Mouse (Mus musculus): Measurements from ENCODE around the gene Olfr490. TPM values are rescaled to one million over a fixed set of nuclear protein-coding genes. Genes with fewer than 3 reads are reported as not detected.

The Olfr490 gene
- not detected for total RNA-seq (2021)

- no peak for DNase-seq (ENCODE audit: low spot score)
- intact Hi-C loops (cut with DNase I), result no loop called here
Measured at GRCm38 (mm10) chr7:108288834-108289233, at the start of gene Olfr490. TSS of gene Olfr490 (minus strand) at chr7:108288934.

- DNase-seq (ENCODE audit: low spot score), result no peak
- intact Hi-C loops (cut with DNase I), result no loop called here
Measured at GRCm38 (mm10) chr7:108323574-108323973, 34.8 kb upstream of the Olfr490 start, which contains the start of gene Olfr492. TSS of gene Olfr492 (minus strand) at chr7:108323674.

- intact Hi-C loops (cut with DNase I), result no loop called here
- DNase-seq (ENCODE audit: low spot score), result no peak
Measured at GRCm38 (mm10) chr7:108313151-108313550, 24.4 kb upstream of the Olfr490 start, which contains the start of gene Olfr491. TSS of gene Olfr491 (plus strand) at chr7:108313451.

- intact Hi-C loops (cut with DNase I), result no loop called here
- no peak for DNase-seq (ENCODE audit: low spot score)
Measured at GRCm38 (mm10) chr7:108258247-108258646, 30.5 kb downstream of the Olfr490 start, which contains the start of gene Olfr488. TSS of gene Olfr488 (minus strand) at chr7:108258347.

Other genes starting within 250 kb of the Olfr490 start
- not detected for gene Olfr479, start 238.2 kb downstream of the Olfr490 start, total RNA-seq (2021)
- not detected for gene Olfr480, start 221.6 kb downstream of the Olfr490 start, total RNA-seq (2021)
- not detected for gene Olfr481, start 209.1 kb downstream of the Olfr490 start, total RNA-seq (2021)
- gene Olfr482, start 191.3 kb downstream of the Olfr490 start, total RNA-seq (2021), result under 1 TPM; 0.59 to 0.94 TPM
- not detected for gene Olfr483, start 188.1 kb downstream of the Olfr490 start, total RNA-seq (2021)
- gene Olfr484, start 161.5 kb downstream of the Olfr490 start, total RNA-seq (2021), result not detected
- gene Olfr485, start 129.1 kb downstream of the Olfr490 start, total RNA-seq (2021), result not detected
- not detected for gene Olfr486, start 116.2 kb downstream of the Olfr490 start, total RNA-seq (2021)
- not detected for gene Olfr487, start 74.3 kb downstream of the Olfr490 start, total RNA-seq (2021)
- gene Olfr488, start 30.6 kb downstream of the Olfr490 start, total RNA-seq (2021), result not detected
- not detected for gene Olfr491, start 24.5 kb upstream of the Olfr490 start, total RNA-seq (2021)
- not detected for gene Olfr492, start 34.7 kb upstream of the Olfr490 start, total RNA-seq (2021)
- gene Olfr493, start 58.0 kb upstream of the Olfr490 start, total RNA-seq (2021), result not detected
- gene Olfr494, start 76.4 kb upstream of the Olfr490 start, total RNA-seq (2021), result not detected
- not detected for gene Olfr495, start 104.2 kb upstream of the Olfr490 start, total RNA-seq (2021)
- not detected for gene Olfr497, start 131.5 kb upstream of the Olfr490 start, total RNA-seq (2021)
- gene Olfr498, start 176.4 kb upstream of the Olfr490 start, total RNA-seq (2021), result not detected
- gene Olfr502, start 236.1 kb upstream of the Olfr490 start, total RNA-seq (2021), result not detected